Mouse (Mus musculus) midbrain, postnatal 0 days (tissue): ENCODE measurements at regions not wholly inside any gene's neighbourhood (a gene's known extent, or its start where the extent isn't known, plus 50 kb on each side); places are given as distances from the start of the nearest gene placed in this dataset.

Source experiments
- ATAC-seq: fragments of 200-750 bp; cut with Nextera tagmentation; 2 replicates; pipeline ENCODE4 v1.8.0; 2017; ENCODE audit warnings: moderate number of reproducible peaks, mild to moderate bottlenecking, moderate TSS enrichment, moderate library complexity; ENCODE audit not compliant: low FRiP score
- DNase-seq: peaks from one replicate; pipeline ENCODE4 v3.0.0-alpha.2; 2015; ENCODE audit warnings: low spot score
- H3K27ac ChIP-seq: fragments of 300-500 bp; sonication (generic); 2 replicates; pipeline ENCODE4 v1.5.1; 2014; ENCODE audit warnings: low read depth, mild to moderate bottlenecking, low read length, mixed read lengths
- H3K27me3 ChIP-seq: fragments of 300-500 bp; sonication (generic); 2 replicates; pipeline ENCODE4 v1.6.1; 2014; ENCODE audit warnings: low read length, control low read depth, mixed read lengths; ENCODE audit not compliant: insufficient read depth
- H3K36me3 ChIP-seq: fragments of 300-500 bp; sonication (generic); 2 replicates; pipeline ENCODE4 v1.6.1; 2014; ENCODE audit warnings: low read length, control low read depth, mixed read lengths; ENCODE audit not compliant: insufficient read depth
- H3K4me1 ChIP-seq: fragments of 300-500 bp; sonication (generic); 2 replicates; pipeline ENCODE4 v1.6.1; 2014; ENCODE audit warnings: mild to moderate bottlenecking, control low read depth, antibody characterized with exemption, low read length, mixed read lengths; ENCODE audit not compliant: insufficient read depth
- H3K4me2 ChIP-seq: fragments of 300-500 bp; sonication (generic); 2 replicates; pipeline ENCODE4 v1.6.1; 2014; ENCODE audit warnings: low read depth, mild to moderate bottlenecking, low read length, mixed read lengths; ENCODE audit not compliant: poor library complexity, severe bottlenecking
- H3K4me3 ChIP-seq: fragments of 300-500 bp; sonication (generic); 2 replicates; pipeline ENCODE4 v1.5.1; 2014; ENCODE audit warnings: low read depth, mild to moderate bottlenecking, low read length, moderate library complexity
- H3K9ac ChIP-seq: fragments of 300-500 bp; sonication (generic); replicated peaks from 2 replicates; pipeline ENCODE4 v1.6.1; 2014; ENCODE audit warnings: mild to moderate bottlenecking, low read length, moderate library complexity, mixed read lengths; ENCODE audit not compliant: poor library complexity, severe bottlenecking
- H3K9me3 ChIP-seq: fragments of 300-500 bp; sonication (generic); 2 replicates; pipeline ENCODE4 v1.6.1; 2016; ENCODE audit warnings: low read length, control low read depth
- CTCF ChIP-seq: IDR thresholded peaks from 2 replicates; pipeline ENCODE4 v1.5.1; 2016; ENCODE audit warnings: antibody characterized with exemption, mild to moderate bottlenecking
- WGBS: fragments of 180-500 bp; shearing (Covaris S2); extraction: QIAGEN DNeasy Blood & Tissue Kit; methylation state at CpG from one replicate; pipeline ENCODE4 v1.1.7; 2014; 5-methylcytosine and 5-hydroxymethylcytosine counted together

DNA sequence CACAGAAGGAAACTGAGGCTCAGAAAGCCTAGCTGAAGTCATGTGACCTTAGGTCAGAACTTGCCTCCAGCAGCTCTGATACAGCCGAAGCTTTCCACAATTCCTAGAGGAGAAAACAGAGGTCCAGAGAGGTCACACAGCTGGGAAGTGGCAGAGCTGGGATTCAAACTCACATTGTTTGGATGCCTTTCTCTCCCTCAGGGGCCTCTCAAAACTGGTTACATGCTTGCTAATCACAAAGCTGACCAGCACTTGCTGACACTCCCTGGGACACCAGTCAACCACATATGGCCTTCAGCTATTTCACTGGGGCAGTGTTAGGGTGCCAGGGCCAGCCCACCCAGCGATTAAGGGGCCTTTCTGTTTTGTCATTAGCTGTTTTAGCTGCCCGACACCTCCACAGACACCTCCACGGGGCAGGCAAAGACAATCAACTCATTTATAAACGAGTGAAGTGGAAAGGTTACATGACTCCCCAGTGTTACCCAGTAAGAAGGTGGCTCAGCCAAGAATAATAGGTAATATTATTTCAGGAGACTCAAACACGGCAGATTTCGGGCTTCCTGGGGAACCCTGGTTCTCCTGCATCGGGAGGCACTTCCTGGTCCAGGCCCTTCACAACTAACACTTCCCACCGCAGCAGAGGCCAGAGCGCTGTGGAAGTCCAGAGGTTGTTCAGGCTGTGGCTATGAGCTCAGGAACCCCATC, 71.4 kb downstream of the 2410131K14Rik start:
- TF ChIP-seq CTCF = no peak
- ATAC-seq = no peak
- 44% methylated on average over 10 of the region's 10 CpGs for WGBS
- no peak overlapping the region for H3K4me3 ChIP-seq
- no peak overlapping the region for H3K9ac ChIP-seq
- H3K27me3 ChIP-seq = no peaks in the 10 kb centered on the region
- H3K4me1 ChIP-seq = 0 out of 2 replicates have a peak, but pooled peaks cover under 1% of the 10 kb centered on the region
- H3K4me2 ChIP-seq = no peak overlapping the region
- H3K9me3 ChIP-seq = no peaks in the 10 kb centered on the region
- no peak overlapping the region for H3K27ac ChIP-seq
- H3K36me3 ChIP-seq = no peaks in the 10 kb centered on the region
- DNase-seq = no peak

DNA sequence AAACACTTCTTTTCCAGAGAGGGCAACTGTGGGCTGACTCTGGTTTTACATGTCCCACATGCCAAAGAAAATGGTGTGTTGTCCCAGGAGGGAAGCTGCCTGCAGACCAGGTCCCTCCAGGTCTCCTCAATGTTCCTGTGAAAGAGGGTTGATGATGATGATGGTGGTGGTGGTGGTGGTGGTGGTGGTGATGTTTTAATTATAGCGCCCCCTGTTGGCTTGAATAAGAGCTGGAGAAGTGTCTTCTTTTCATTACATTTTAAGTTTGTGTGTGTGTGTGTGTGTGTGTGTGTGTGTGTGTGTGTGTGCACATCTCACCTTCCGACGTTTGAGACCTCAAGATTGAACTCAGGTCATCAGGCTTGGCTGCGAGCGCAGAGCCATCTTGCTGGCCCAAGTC, 73.0 kb downstream of the 2410131K14Rik start:
- Histone ChIP-seq H3K9ac (no peak overlapping the region), H3K27me3 (no peaks in the 10 kb centered on the region), H3K9me3 (no peaks in the 10 kb centered on the region), H3K27ac (no peak overlapping the region), H3K36me3 (no peaks in the 10 kb centered on the region), H3K4me2 (no peak overlapping the region), H3K4me3 (no peak overlapping the region), H3K4me1 (0 out of 2 replicates have a peak, but pooled peaks cover 6% of the 10 kb centered on the region)
- DNase-seq = no peak
- peak; percentile 41 for TF ChIP-seq CTCF
- ATAC-seq = no peak
- WGBS = 71% methylated on average over 5 of the region's 5 CpGs

DNA sequence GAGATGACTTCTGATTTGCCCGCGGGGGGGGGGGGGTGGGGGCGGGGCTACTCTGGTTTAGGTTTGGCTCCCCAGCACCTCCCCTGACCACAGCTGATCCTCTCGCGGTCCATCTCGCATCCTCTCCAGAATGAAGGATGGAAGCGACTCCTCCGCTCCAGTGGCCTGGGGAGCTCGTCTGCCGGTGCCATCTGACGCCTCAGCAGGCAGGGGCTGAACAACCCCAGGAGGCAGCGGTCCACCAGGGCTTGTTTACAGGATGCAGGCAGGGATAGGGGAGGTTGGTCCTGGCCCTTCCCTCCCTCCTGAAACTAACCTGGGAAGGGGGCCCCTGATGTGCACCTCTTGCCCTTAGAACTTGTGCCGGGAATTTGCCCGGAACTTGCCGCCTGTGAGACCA, 73.9 kb downstream of the 2410131K14Rik start:
- H3K27ac ChIP-seq = no peak overlapping the region
- H3K9ac ChIP-seq = no peak overlapping the region
- ATAC-seq = no peak
- 18% methylated on average over 15 of the region's 15 CpGs for WGBS
- H3K27me3 ChIP-seq = no peaks in the 10 kb centered on the region
- no peaks in the 10 kb centered on the region for H3K36me3 ChIP-seq
- 0 out of 2 replicates have a peak, but pooled peaks cover 6% of the 10 kb centered on the region for H3K4me1 ChIP-seq
- TF ChIP-seq CTCF = no peak
- no peaks in the 10 kb centered on the region for H3K9me3 ChIP-seq
- DNase-seq = peak; percentile 23
- no peak overlapping the region for H3K4me2 ChIP-seq
- H3K4me3 ChIP-seq = no peak overlapping the region

DNA sequence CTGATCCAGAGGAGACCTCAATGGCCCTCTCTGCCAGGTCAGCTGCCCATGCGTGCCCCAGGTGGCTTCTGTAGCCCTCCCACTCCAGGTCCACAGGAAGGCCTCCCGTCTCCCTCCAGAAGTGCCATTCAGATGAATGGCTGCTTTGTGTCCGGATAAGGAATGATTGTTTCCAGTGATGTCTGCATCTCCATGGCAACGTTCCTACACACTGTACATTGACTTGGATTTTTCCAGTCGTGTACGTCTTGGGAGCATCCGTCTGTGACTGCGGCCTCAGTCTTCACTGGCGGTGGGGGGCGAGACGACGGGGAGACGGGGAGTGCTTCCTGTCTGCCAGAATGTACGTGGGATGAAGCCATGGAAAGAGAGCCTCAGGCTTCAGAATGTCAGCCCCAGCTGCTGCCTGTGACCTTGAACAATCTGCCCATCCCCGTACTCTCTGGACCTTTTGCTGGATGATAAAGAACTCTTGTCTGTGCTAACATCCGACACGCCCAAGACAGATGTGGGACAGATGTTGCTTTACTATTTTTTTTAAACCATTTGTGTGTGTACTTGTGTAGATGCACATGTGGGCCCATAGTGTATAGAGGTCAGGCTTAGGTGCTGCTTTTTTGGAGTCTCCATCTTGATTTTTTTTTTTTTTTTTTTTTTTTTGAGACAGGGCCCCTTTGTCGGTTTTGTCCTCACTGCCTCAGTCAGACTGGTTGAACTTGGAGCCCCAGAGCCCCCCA, 76.9 kb downstream of the 2410131K14Rik start:
- no peak overlapping the region for H3K27ac ChIP-seq
- ATAC-seq = peak; percentile 65; the same call in 1 of the 2 replicates
- TF ChIP-seq CTCF = no peak
- H3K27me3 ChIP-seq = no peaks in the 10 kb centered on the region
- H3K4me1 ChIP-seq = 0 out of 2 replicates have a peak, but pooled peaks cover 6% of the 10 kb centered on the region
- WGBS = 21% methylated on average over 18 of the region's 18 CpGs
- peak; percentile 81 for DNase-seq
- H3K4me2 ChIP-seq = no peak overlapping the region
- no peaks in the 10 kb centered on the region for H3K9me3 ChIP-seq
- H3K4me3 ChIP-seq = no peak overlapping the region
- no peaks in the 10 kb centered on the region for H3K36me3 ChIP-seq
- no peak overlapping the region for H3K9ac ChIP-seq

DNA sequence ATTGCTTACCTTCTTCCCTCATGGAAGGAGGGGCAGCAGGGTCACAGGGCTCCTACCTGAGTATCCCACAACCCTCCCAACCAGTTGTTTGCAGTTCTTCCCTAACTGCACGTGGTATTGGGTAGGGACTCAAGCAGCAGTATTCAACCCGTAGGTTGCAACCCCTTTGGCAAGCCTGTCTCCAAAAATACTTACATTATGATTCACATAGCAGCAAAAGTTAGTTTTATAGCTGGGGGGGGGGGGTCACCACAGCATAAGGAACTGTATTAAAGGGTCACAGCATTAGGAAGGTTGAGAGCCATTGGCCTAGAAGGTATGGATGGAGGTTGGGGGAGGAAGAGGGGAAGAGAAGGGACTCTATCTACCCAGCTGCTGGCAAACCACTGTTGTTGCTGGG, 78.1 kb downstream of the 2410131K14Rik start:
- Histone ChIP-seq H3K4me2 (no peak overlapping the region), H3K4me3 (no peak overlapping the region), H3K27me3 (no peaks in the 10 kb centered on the region), H3K9me3 (no peaks in the 10 kb centered on the region), H3K36me3 (no peaks in the 10 kb centered on the region), H3K27ac (no peak overlapping the region), H3K4me1 (0 out of 2 replicates have a peak, but pooled peaks cover 6% of the 10 kb centered on the region), H3K9ac (no peak overlapping the region)
- no peak for TF ChIP-seq CTCF
- ATAC-seq = no peak
- WGBS = 82% methylated on average over 2 of the region's 2 CpGs
- DNase-seq = no peak
